Mouse (Mus musculus) ES-E14 (cell line): ENCODE data around the gene Nupl2. TPM values are rescaled to one million over a fixed set of nuclear protein-coding genes. Genes with fewer than 3 reads are reported as not detected.
A peak's percentile ranks its signal among the peaks of the same experiment; 100 is the strongest.

Source experiments
- DNase-seq: peaks from one replicate; pipeline ENCODE4 v3.0.0-alpha.2; 2013; ENCODE audit warnings: low read depth, low spot score
- H3K27ac ChIP-seq: 2 replicates; pipeline ENCODE4 v1.5.1; 2012; ENCODE audit warnings: low read depth, mild to moderate bottlenecking, low read length, moderate library complexity, mixed read lengths; ENCODE audit not compliant: poor library complexity, insufficient read depth, severe bottlenecking
- H3K36me3 ChIP-seq: 2 replicates; pipeline ENCODE4 v1.6.1; 2012; ENCODE audit warnings: mild to moderate bottlenecking, low read length, moderate library complexity, mixed read lengths; ENCODE audit not compliant: control insufficient read depth, poor library complexity, insufficient read depth, severe bottlenecking
- H3K4me1 ChIP-seq, 2 experiments: fragments of 150-350 bp in 1 of 2; sonication (generic) in 1 of 2; 2 replicates each; pipeline ENCODE4 v1.6.1; 2012; ENCODE audit warnings: low read length in 2 of 2, mild to moderate bottlenecking in 1 of 2, mixed read lengths in 1 of 2; ENCODE audit not compliant: control insufficient read depth in 2 of 2, insufficient read depth in 2 of 2, poor library complexity in 1 of 2
- H3K4me3 ChIP-seq, 2 experiments: fragments of 150-350 bp in 1 of 2; sonication (generic) in 1 of 2; 2 replicates each; pipeline ENCODE4 v1.5.1; 2012; ENCODE audit warnings: low read length in 2 of 2, low read depth in 1 of 2, mild to moderate bottlenecking in 1 of 2, mixed read lengths in 1 of 2; ENCODE audit not compliant: insufficient read depth in 1 of 2, poor library complexity in 1 of 2, severe bottlenecking in 1 of 2
- H3K9ac ChIP-seq: 2 replicates; pipeline ENCODE4 v1.6.1; 2012; ENCODE audit warnings: low read depth, mild to moderate bottlenecking, low read length, mixed read lengths; ENCODE audit not compliant: poor library complexity, insufficient read depth, severe bottlenecking
- H3K9me3 ChIP-seq: fragments of 150-350 bp; sonication (generic); 2 replicates; pipeline ENCODE4 v1.6.1; 2012; ENCODE audit warnings: low read depth, mild to moderate bottlenecking, low read length; ENCODE audit not compliant: control insufficient read depth, insufficient read depth
- CHD2 ChIP-seq: IDR thresholded peaks from 2 replicates; pipeline ENCODE4 v1.6.1; 2014; ENCODE audit warnings: mild to moderate bottlenecking, low read depth, low read length, inconsistent platforms
- HCFC1 ChIP-seq: IDR thresholded peaks from 2 replicates; pipeline ENCODE4 v1.6.1; 2012; ENCODE audit warnings: low read length, inconsistent platforms, borderline replicate concordance; ENCODE audit not compliant: insufficient read depth
- MAFK ChIP-seq: IDR thresholded peaks from 2 replicates; pipeline ENCODE4 v1.6.1; 2014; ENCODE audit warnings: mild to moderate bottlenecking, low read depth, low read length, inconsistent platforms; ENCODE audit not compliant: insufficient read depth
- ZC3H11A ChIP-seq: IDR thresholded peaks from 2 replicates; pipeline ENCODE4 v1.6.1; 2012; ENCODE audit warnings: low read depth, mild to moderate bottlenecking, inconsistent platforms, low read length, borderline replicate concordance
- ZNF384 ChIP-seq: IDR thresholded peaks from 2 replicates; pipeline ENCODE4 v1.6.1; 2012; ENCODE audit warnings: low read depth, low read length, inconsistent platforms
- in situ Hi-C, 2 experiments: fragments of 600-800 bp; cut with MboI; formaldehyde crosslinking; loops; one replicate each; pipeline ENCODE4 v1.15.1; 2025; ENCODE audit warnings: low sequenced_read_pairs in 2 of 2, inconsistent platforms in 1 of 2; ENCODE audit not compliant: unreplicated experiment in 2 of 2
- total RNA-seq: library from RNA; depleted of rRNA; stranded (reverse); fragments of 300-350 nt; gene quantifications from 2 replicates; pipeline ENCODE4 v1.2.3, GENCODE M21; 2012

The Nupl2 gene
- total RNA-seq, 1 experiment, result 10.5 TPM

DNA sequence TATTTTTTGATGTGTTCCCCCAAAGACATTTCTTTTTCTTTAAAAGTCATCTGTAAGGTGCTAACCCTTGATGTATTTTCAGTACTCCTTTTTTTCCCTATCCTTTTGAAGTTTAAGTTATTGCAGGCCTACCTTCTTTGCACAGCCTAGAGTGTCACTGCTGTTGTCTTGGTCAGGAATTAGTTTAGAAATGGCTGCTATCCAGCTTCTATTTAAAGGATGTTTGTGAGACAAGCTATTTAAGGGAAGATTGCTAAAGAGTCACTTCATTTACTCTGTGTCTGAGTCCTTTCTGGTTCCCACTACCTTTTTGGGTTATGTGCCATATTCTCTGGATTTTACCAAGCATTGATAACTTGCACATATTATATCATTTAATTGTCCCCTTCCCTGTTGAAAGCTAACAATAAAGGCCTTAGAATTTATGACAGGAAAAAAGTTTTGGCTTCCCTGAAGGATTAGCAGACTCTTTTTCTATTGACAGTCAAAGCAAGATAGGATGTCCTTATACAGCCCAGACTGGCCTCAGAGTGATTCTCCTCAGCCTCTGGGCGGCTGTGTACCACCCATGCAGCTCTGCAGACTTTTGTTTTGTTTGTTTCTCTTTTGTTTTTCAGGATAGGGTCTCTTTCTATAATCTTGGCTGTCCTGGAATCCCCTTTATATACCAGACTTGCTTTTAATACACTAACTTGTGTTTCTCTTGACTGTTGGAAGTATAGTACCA is 38.7 kb upstream of the Nupl2 start:
- in situ Hi-C loops, result no loop called here
- Histone ChIP-seq H3K4me3 (no peak overlapping the region), H3K9ac (no peak overlapping the region), H3K36me3 (peaks cover 2% of the 10 kb centered on the region; the same call in 1 of the 2 replicates), H3K9me3 (no peaks in the 10 kb centered on the region), H3K4me1 (peaks cover 0 to 7% of the 10 kb centered on the region in 2 experiments; a peak in 3 of 4 replicates), H3K27ac (no peak overlapping the region)
- no peak for TF ChIP-seq CHD2
- TF ChIP-seq MAFK, result no peak
- no peak for TF ChIP-seq ZC3H11A
- no peak for TF ChIP-seq ZNF384
- no peak for TF ChIP-seq HCFC1
- DNase-seq, result no peak

DNA sequence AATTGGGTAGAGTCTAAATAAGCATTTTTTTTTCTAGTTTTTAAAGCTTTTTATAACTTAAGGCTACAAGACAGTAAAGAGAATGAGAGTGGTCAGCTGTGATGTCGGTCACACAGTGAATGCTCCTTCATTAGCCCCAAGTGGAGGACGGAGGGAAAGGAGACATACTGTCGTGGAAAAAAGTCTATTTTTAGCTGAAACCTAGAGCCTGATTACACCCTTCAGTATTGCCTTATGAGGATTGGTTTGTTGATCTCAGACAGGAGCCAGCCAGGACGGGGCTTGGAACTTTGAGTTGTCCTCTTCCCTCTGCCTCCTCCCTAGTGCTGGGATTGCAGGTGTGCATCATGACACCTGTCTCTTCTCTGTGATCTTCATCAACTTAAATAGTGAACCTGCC is 37.8 kb upstream of the Nupl2 start:
- in situ Hi-C loops, result no loop called here
- no peak for TF ChIP-seq MAFK
- TF ChIP-seq HCFC1, result no peak
- no peak for TF ChIP-seq ZC3H11A
- TF ChIP-seq ZNF384, result no peak
- TF ChIP-seq CHD2, result no peak
- Histone ChIP-seq H3K9me3 (no peaks in the 10 kb centered on the region), H3K27ac (no peak overlapping the region), H3K36me3 (peaks cover 2% of the 10 kb centered on the region; the same call in 1 of the 2 replicates), H3K4me1 (peaks cover 0 to 7% of the 10 kb centered on the region in 2 experiments; a peak in 3 of 4 replicates), H3K9ac (no peak overlapping the region), H3K4me3 (no peak overlapping the region)
- DNase-seq, result no peak

DNA sequence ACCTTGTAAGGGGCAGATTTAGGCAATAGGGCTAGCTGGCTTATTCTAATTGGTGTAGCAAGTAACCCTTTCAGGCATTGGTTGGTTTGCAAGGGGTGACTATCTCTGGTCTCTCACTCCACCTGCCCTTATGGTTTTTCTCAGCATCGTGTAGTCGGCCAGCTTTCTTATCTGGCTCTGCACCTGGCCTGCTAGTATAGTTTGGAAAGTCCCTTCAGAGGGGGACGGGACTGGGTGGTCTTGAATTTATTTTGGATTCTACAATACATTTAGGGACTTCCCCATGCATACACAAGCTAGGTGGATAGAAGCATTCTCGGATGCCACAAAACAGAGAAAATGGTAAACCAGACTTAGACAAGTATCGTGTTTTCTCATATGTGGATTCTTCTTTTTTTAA is 17.8 kb upstream of the Nupl2 start:
- in situ Hi-C loops, result no loop called here
- DNase-seq, result no peak
- Histone ChIP-seq H3K4me1 (peaks cover 0 to 2% of the 10 kb centered on the region in 2 experiments; a peak in 1 of 4 replicates), H3K36me3 (peaks cover 15% of the 10 kb centered on the region), H3K4me3 (no peak overlapping the region), H3K9me3 (no peaks in the 10 kb centered on the region), H3K9ac (no peak overlapping the region), H3K27ac (no peak overlapping the region)
- no peak for TF ChIP-seq ZNF384
- no peak for TF ChIP-seq MAFK
- no peak for TF ChIP-seq ZC3H11A
- no peak for TF ChIP-seq CHD2
- TF ChIP-seq HCFC1, result no peak

DNA sequence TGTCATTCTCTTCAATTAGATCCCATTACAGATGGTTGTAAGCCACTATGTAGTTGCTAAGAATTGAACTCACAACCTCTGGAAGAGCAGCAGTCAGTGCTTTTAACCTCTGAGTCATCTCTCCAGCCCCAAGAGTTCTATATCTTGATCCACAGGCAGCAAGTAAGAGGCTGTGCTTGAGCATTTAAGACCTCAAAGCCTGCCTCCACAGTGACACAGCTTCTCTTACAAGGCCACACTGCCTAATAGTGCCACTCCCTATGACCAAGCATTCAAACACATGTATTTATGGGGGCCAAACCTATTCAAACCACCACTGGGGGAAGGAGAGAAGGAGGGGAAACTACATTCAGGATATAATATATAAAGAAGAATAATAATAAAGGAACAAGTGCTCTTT is 12.6 kb upstream of the Nupl2 start:
- TF ChIP-seq HCFC1, result no peak
- peaks cover 0 to 2% of the 10 kb centered on the region in 2 experiments; a peak in 1 of 4 replicates for H3K4me1 ChIP-seq
- no peak overlapping the region for H3K4me3 ChIP-seq
- H3K27ac ChIP-seq, result no peak overlapping the region
- H3K36me3 ChIP-seq, result peaks cover 5% of the 10 kb centered on the region
- no peak for DNase-seq
- in situ Hi-C loops, result no loop called here
- no peak overlapping the region for H3K9ac ChIP-seq
- H3K9me3 ChIP-seq, result no peaks in the 10 kb centered on the region

DNA sequence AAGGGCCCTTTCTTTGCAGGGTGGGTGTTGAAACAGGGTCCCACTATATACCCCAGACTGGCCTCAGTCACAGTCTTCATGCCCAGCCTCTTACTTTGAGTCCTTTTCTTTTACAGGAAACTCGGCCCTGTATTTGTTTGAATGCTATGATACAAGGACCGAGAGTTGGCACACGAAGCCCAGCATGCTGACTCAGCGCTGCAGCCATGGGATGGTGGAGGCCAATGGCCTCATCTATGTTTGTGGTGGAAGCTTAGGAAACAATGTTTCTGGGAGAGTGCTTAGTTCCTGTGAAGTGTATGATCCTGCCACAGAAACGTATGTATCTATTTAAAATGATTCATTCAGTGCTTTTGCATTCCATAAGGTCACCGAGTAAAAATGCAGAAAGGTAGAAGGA is 8.0 kb upstream of the Nupl2 start:
- no peaks in the 10 kb centered on the region for H3K4me1 ChIP-seq
- H3K27ac ChIP-seq, result no peak overlapping the region
- peaks cover 2% of the 10 kb centered on the region; the same call in 1 of the 2 replicates for H3K36me3 ChIP-seq
- no peak overlapping the region for H3K9ac ChIP-seq
- in situ Hi-C loops, result no loop called here
- DNase-seq, result no peak
- H3K9me3 ChIP-seq, result no peaks in the 10 kb centered on the region
- TF ChIP-seq CHD2 (no peak), MAFK (peak; percentile 62; the same call in 1 of the 2 replicates)
- H3K4me3 ChIP-seq, result no peak overlapping the region
